Mouse (Mus musculus) olfactory bulb, adult 2 months (tissue): ENCODE results near the gene Foxp1.

Experiments
- CTCF ChIP-seq: fragments of 200-500 bp; IDR thresholded peaks from 2 replicates; pipeline ENCODE4 v1.5.1; 2012; ENCODE audit warnings: low read depth, mild to moderate bottlenecking, low read length, moderate library complexity; ENCODE audit not compliant: insufficient read depth
- POLR2A ChIP-seq: fragments of 200-500 bp; IDR thresholded peaks from 2 replicates; pipeline ENCODE4 v1.6.1; 2012; ENCODE audit warnings: mild to moderate bottlenecking, low read depth, low read length, moderate library complexity; ENCODE audit not compliant: insufficient read depth

DNA sequence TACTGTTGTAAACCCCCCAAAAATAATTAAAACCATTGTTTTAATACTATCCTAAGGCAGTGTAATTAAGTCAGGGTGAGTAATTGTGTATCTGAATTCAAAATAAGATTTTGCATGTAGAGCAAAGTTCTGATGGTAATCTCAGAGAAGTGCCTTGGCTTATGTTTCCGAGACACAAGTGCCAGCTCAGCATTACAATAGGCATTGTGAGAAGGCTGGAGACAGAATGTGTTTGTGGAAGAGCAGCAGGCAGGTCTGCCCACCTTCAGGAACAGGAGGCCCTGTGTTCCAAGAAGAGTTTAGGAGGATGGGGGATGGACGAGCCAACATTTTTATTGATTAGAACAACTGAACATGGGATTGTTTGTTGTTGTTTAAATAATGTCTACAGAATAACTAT is 6.5 kb upstream of the Foxp1 start:
- TF ChIP-seq CTCF (no peak), POLR2A (no peak)
